Mouse (Mus musculus) testis, adult 2 months (tissue): Measurements from ENCODE around the gene Podxl2.

Experiments
- CTCF ChIP-seq: fragments of 200-500 bp; IDR thresholded peaks from 2 replicates; pipeline ENCODE4 v1.5.1; 2012; ENCODE audit warnings: low read depth, mild to moderate bottlenecking, inconsistent platforms, low read length, moderate library complexity; ENCODE audit not compliant: control insufficient read depth, insufficient read depth, insufficient replicate concordance
- POLR2A ChIP-seq: fragments of 200-500 bp; IDR thresholded peaks from 2 replicates; pipeline ENCODE4 v1.6.1; 2012; ENCODE audit warnings: low read depth, mild to moderate bottlenecking, inconsistent platforms, low read length, moderate library complexity; ENCODE audit not compliant: control insufficient read depth

- TF ChIP-seq CTCF = no peak
- no peak for TF ChIP-seq POLR2A
These were observed 80.3 kb downstream of the Podxl2 start for GRCm38 (mm10) chr6:88794561-88794971.
